Mouse (Mus musculus) kidney, postnatal 36 days (tissue): ENCODE data around the gene Hyal2.

Experiments
- DNase-seq, 2 experiments: peaks; one replicate each; pipeline ENCODE4 v3.0.0; 2021 to 2022; ENCODE audit warnings: mixed read lengths in 2 of 2

Hyal2 gene

DNA sequence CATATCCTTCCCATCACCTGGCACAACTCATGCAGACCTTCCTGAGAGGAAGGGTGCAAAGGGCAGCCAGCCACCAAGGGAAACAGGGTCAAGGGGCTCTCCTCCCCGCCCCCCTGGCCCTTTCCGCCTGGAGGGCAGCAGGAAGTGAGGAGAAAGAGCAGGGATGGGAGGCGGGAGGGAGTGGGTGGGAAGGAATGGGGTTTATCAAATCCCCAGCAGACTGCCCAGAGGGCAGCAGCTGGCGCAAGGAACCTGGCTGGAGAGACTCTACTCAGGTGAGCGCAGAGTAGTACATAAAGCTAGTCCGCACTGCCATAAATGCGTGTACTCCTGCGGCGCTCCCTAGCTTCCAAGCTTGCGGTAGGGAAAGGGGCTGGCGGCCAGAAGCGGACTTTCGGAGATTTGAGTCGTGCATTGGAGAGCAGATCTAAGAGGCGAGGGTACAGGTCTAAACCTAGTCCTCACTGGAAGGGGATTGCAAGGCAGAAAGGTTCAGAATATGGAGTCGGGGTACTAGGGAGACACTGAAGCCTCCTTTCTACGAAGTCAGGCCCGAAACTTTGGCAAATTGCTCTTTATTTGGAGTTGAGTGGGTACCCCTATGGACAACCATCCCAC lies at the start of gene Hyal2:
Hyal2 (plus strand) TSS at position 244 of the 618 bp plus-strand sequence.
- peak; percentile 92 to 93 for DNase-seq

DNA sequence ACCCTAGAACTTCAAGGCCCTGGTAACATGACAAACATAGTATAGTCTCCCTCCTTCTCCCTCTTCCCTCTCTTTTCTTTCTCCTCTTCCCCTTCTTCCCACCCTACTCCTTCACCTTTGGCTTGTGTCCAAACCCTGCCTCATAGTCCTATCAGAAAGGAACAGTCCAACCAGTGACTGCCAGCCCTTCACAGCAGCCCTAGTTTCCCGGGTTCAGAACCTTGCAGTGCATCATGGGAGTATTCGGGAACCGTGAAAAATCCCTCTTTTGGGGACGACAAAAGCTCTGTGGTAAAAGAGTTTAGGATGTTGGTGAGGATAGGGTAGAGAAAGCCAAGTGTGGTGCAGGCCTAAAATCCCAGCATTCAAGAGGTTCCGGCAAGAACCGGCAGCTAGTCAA lies 47.4 kb upstream of the Hyal2 start:
- no peak for DNase-seq

DNA sequence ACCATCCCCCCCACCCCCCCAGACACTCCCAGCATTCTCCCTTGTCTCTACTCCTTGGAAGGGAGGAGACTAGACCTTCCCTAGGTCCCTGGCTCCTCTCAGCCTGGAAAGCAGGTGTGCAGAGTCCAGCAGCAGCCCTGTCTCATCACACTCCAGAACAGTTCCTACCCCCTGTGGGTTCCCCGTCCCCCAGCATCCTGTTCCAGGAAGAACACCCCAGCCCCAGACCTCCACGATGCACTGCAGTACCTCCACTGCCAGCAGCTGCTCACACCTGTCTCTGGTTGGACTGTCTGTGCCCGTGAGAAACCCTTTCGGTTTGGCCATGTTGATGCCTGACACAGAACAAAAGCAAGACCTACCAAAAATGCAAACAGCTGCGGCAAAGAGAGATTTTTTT lies 46.6 kb upstream of the Hyal2 start:
- no peak for DNase-seq

- no peak for DNase-seq
Observed at GRCm38 (mm10) chr9:107521711-107522399, 45.9 kb upstream of the Hyal2 start.

DNA sequence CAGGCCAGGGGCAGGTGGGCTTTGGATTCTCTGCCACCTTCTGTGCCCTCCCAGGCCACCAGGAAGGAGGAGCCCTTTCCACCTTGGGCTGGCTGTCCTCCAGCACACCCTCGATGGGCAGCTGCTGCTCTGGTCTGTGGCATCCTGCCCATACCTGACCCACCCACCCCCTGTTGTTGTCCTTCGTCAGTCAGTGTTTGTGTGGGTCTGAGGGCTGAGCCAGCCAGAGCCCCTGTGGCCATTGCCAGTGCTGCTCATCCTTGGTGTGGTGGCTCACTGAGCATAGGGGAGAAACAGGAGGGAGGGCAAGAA lies 45.4 kb upstream of the Hyal2 start:
- no peak for DNase-seq

GRCm38 (mm10) chr9:107526198-107527026 lies 41.3 kb upstream of the Hyal2 start:
- peak; percentile 77 to 87 for DNase-seq

DNA sequence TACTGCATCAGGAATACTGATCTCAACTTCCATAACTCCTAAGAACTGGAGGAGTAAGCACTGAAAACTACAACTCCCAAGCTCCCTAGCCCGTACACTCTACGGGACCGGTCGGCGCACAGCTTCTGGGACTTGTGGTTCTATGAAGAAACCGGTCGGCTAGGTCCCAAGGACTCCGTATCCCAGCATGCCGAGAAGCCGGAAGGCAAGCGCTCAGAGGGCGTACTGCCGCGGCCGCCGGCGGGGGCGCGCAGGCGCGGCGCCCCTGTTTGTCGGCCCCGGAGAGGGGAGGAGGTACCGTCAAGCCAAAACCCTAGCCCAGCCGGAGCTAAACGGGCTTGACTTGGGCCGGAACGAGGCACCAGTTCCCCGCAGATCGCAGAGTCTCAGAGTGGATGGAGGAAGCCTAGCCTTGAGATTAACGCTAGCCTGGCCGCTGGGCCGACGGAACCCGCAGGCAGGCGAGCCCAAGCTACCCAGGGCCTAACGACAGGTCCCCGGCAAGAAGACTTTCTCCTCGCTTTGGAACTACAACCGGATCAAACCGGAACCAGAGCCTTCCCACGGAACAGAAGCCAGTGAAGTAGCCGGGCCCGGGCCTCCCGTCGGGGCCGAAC lies 33.8 kb upstream of the Hyal2 start, which contains the start of gene Tmem115:
Tmem115 (plus strand) TSS at position 155 of the 617 bp plus-strand sequence.
- DNase-seq: peak; percentile 92 to 98

- peak in 1 of 2 experiments; percentile 49 for DNase-seq
Observed at GRCm38 (mm10) chr9:107534408-107535202, 33.1 kb upstream of the Hyal2 start.

GRCm38 (mm10) chr9:107538231-107538630 lies 29.5 kb upstream of the Hyal2 start:
- DNase-seq: no peak

- DNase-seq: no peak
Observed at GRCm38 (mm10) chr9:107538711-107539110, 29.0 kb upstream of the Hyal2 start.

DNA sequence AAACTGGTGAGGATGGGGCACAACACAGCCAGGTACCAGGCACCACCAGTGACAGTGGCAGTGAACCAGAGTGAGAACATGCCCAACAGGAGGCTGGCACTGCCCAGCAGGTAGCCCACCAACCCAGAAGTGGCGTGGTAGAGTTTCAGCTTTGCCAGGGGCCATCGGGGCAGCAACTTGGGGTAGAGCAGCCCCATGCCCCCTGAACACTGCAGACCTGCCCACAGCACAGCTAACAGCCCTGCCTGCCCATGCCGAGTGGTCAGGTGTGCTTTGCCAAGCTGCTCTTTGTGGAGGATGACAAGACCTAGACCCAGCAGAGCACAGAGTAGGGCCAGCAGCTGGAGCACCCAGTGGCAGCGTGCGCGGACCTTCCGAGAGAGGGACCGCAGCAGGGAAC lies 27.8 kb upstream of the Hyal2 start:
- DNase-seq: no peak

- DNase-seq: no peak
Observed at GRCm38 (mm10) chr9:107540420-107540819, 27.3 kb upstream of the Hyal2 start.

GRCm38 (mm10) chr9:107541005-107541404 lies 26.7 kb upstream of the Hyal2 start:
- no peak for DNase-seq

GRCm38 (mm10) chr9:107541474-107542351 lies 26.0 kb upstream of the Hyal2 start, which contains the start of the genes Cyb561d2 and Nprl2:
Gene Cyb561d2, minus strand, starts transcription at chr9:107542193.
Gene Nprl2, plus strand, starts transcription at chr9:107542226.
- DNase-seq: peak; percentile 95 to 96

DNA sequence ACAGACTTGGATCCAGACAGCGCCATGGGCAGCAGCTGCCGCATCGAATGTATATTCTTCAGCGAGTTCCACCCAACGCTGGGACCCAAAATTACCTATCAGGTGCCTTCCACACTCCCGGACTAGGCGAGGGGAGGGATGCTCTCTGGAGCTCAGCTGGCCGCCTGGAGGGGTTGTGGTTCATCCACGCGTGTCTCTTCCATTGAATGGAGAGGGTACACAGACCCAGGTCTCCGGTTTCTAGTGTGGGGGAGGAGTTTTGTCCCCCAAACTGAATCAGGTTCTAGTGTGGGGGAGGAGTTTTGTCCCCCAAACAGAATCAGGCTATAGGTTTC lies 25.4 kb upstream of the Hyal2 start:
- DNase-seq: no peak

GRCm38 (mm10) chr9:107542721-107543120 lies 25.0 kb upstream of the Hyal2 start:
- DNase-seq: no peak

- no peak for DNase-seq
Observed at GRCm38 (mm10) chr9:107543299-107543698, 24.4 kb upstream of the Hyal2 start.

DNA sequence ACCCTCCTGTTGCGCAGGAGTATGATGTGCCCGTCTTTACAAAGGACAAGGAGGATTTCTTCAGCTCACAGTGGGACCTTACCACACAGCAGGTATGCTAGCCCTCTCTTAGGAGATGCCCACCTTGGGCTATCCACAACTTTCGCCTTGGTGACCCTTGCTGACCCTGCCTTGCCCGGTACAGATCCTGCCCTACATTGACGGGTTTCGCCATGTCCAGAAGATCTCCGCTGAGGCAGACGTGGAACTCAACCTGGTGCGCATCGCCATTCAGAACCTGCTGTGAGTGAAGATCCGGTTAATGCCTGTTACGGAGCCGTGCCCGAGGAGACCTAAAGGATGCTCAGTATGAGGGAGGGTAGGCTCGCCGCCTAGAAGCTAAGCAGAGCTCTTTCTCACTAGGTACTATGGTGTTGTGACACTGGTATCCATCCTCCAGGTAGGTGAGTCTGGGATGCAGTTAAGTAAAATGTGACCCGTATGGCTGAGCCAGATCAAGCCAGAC lies 23.5 kb upstream of the Hyal2 start:
- DNase-seq: no peak

GRCm38 (mm10) chr9:107544729-107545128 lies 23.0 kb upstream of the Hyal2 start:
- no peak for DNase-seq

DNA sequence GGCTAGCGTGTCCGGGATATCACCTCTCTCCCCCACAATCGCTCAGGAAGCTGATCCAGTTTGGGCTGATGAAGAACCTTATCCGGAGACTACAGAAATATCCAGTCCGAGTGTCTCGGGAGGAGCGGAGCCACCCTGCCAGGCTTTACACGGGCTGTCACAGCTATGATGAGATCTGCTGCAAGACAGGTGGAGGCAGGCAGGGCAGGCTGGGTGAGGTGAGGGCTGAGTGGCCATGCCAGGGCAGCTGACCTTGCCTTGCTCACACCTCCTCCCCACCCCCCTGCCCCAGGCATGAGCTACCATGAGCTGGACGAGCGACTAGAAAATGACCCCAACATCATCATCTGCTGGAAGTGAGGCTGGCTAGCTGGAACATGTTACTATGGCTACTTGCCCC lies 22.5 kb upstream of the Hyal2 start:
- DNase-seq: no peak

DNA sequence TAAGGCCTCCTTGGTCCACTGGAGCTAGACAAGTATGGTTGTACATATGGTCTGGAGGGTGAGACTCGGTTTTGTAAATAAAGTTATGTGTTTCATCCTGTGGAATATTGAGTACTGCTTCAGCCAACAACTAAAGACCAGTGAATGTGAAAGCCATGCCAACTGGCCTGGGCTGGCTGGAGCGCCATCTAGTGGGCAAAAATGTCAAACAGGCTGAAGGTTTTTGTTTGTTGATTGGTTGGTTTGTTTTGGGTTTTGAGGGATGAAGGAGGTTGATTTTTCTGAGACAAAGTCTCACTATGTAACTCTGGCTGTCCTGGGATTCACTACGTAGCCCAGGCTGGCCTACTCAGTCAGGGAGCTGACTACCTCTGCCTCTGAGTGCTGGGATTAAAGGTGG lies 22.1 kb upstream of the Hyal2 start:
- peak; percentile 72 to 91 for DNase-seq
